Mouse (Mus musculus): ENCODE measurements around the gene Cab39l. TPM values are rescaled to one million over a fixed set of nuclear protein-coding genes. Genes with fewer than 3 reads are reported as not detected.
"Not testable (repeated sequence)": the region's sequence is repeated elsewhere in the genome, so short reads cannot be mapped to it uniquely, and the experiment has no call there.

Gene Cab39l
- total RNA-seq (2015) = 34.5 and 36.8 TPM in 2 replicates
- total RNA-seq (2017) = 29.9 and 30.7 TPM in 2 replicates

- peak; percentile 92 for ATAC-seq (ENCODE audit: poor library complexity, severe bottlenecking)
Observed at GRCm38 (mm10) chr14:59440558-59441471, at the start of gene Cab39l, which contains the start of gene Setdb2. Cab39l (plus strand) TSS chr14:59440972. Setdb2 (minus strand) TSS chr14:59440884.

- ATAC-seq (ENCODE audit: poor library complexity, severe bottlenecking) = no peak
Observed at GRCm38 (mm10) chr14:59395281-59395680, 45.5 kb upstream of the Cab39l start, which contains the start of gene Phf11c. Phf11c (minus strand) TSS chr14:59395381.

GRCm38 (mm10) chr14:59396999-59397398, 43.8 kb upstream of the Cab39l start:
- peak; percentile 94 for ATAC-seq (ENCODE audit: poor library complexity, severe bottlenecking)

- not testable (repeated sequence) for ATAC-seq (ENCODE audit: poor library complexity, severe bottlenecking)
Observed at GRCm38 (mm10) chr14:59414979-59415378, 25.8 kb upstream of the Cab39l start.

- no peak for ATAC-seq (ENCODE audit: poor library complexity, severe bottlenecking)
Observed at GRCm38 (mm10) chr14:59418171-59418570, 22.6 kb upstream of the Cab39l start.

GRCm38 (mm10) chr14:59422912-59423663, 17.7 kb upstream of the Cab39l start:
- no peak for ATAC-seq (ENCODE audit: poor library complexity, severe bottlenecking)

- ATAC-seq (ENCODE audit: poor library complexity, severe bottlenecking) = no peak
Observed at GRCm38 (mm10) chr14:59430556-59430955, 10.2 kb upstream of the Cab39l start.

- no peak for ATAC-seq (ENCODE audit: poor library complexity, severe bottlenecking)
Observed at GRCm38 (mm10) chr14:59433902-59434301, 6.9 kb upstream of the Cab39l start.

- no peak for ATAC-seq (ENCODE audit: poor library complexity, severe bottlenecking)
Observed at GRCm38 (mm10) chr14:59435206-59435605, 5.6 kb upstream of the Cab39l start.

- no peak for ATAC-seq (ENCODE audit: poor library complexity, severe bottlenecking)
Observed at GRCm38 (mm10) chr14:59437398-59437797, 3.4 kb upstream of the Cab39l start.

- peak; percentile 19; the same call in 1 of the 2 replicates for ATAC-seq (ENCODE audit: poor library complexity, severe bottlenecking)
Observed at GRCm38 (mm10) chr14:59438505-59438904, 2.3 kb upstream of the Cab39l start.

- no peak for ATAC-seq (ENCODE audit: poor library complexity, severe bottlenecking)
Observed at GRCm38 (mm10) chr14:59440039-59440438, 733 bp upstream of the Cab39l start.

- 0 out of 2 replicates have a peak, but pooled peaks have one; percentile 23 for ATAC-seq (ENCODE audit: poor library complexity, severe bottlenecking)
Observed at GRCm38 (mm10) chr14:59441472-59441805, 667 bp downstream of the Cab39l start.

- ATAC-seq (ENCODE audit: poor library complexity, severe bottlenecking) = no peak
Observed at GRCm38 (mm10) chr14:59445421-59445820, 4.6 kb downstream of the Cab39l start.

GRCm38 (mm10) chr14:59447981-59448380, 7.2 kb downstream of the Cab39l start:
- no peak for ATAC-seq (ENCODE audit: poor library complexity, severe bottlenecking)

- ATAC-seq (ENCODE audit: poor library complexity, severe bottlenecking) = no peak
Observed at GRCm38 (mm10) chr14:59466503-59466902, 25.7 kb downstream of the Cab39l start.

- no peak for ATAC-seq (ENCODE audit: poor library complexity, severe bottlenecking)
Observed at GRCm38 (mm10) chr14:59467798-59468197, 27.0 kb downstream of the Cab39l start.

GRCm38 (mm10) chr14:59470781-59471180, 30.0 kb downstream of the Cab39l start:
- ATAC-seq (ENCODE audit: poor library complexity, severe bottlenecking) = peak; percentile 95

- ATAC-seq (ENCODE audit: poor library complexity, severe bottlenecking) = no peak
Observed at GRCm38 (mm10) chr14:59478699-59479098, 37.9 kb downstream of the Cab39l start.

GRCm38 (mm10) chr14:59485247-59485810, 44.6 kb downstream of the Cab39l start:
- ATAC-seq (ENCODE audit: poor library complexity, severe bottlenecking) = no peak

- ATAC-seq (ENCODE audit: poor library complexity, severe bottlenecking) = no peak
Observed at GRCm38 (mm10) chr14:59492376-59492775, 51.6 kb downstream of the Cab39l start.

All from megakaryocyte, adult 5-6 weeks (primary cell).